Mouse (Mus musculus) embryonic facial prominence, embryonic 11.5 days (tissue): ENCODE data around the gene Mmel1. TPM values are rescaled to one million over a fixed set of nuclear protein-coding genes. Genes with fewer than 3 reads are reported as not detected.

Source experiments
- ATAC-seq: fragments of 200-750 bp; cut with Nextera tagmentation; replicated peaks from 2 replicates; pipeline ENCODE4 v1.8.0; 2017; ENCODE audit warnings: low read depth; ENCODE audit not compliant: insufficient number of reproducible peaks, low FRiP score, low TSS enrichment
- DNase-seq: peaks from one replicate; pipeline ENCODE4 v3.0.0-alpha.2; 2015; ENCODE audit warnings: low spot score
- H3K27ac ChIP-seq: fragments of 300-500 bp; sonication (generic); replicated peaks from 2 replicates; pipeline ENCODE4 v1.5.1; 2014; ENCODE audit warnings: mild to moderate bottlenecking, low read depth, low read length, control low read depth
- H3K27me3 ChIP-seq: fragments of 300-500 bp; sonication (generic); 2 replicates; pipeline ENCODE4 v1.6.1; 2014; ENCODE audit warnings: mild to moderate bottlenecking, low read length, moderate library complexity, mixed read lengths; ENCODE audit not compliant: control insufficient read depth, insufficient read depth
- H3K36me3 ChIP-seq: fragments of 300-500 bp; sonication (generic); replicated peaks from 2 replicates; pipeline ENCODE4 v1.6.1; 2014; ENCODE audit warnings: low read depth, mild to moderate bottlenecking, low read length, moderate library complexity, mixed read lengths; ENCODE audit not compliant: control insufficient read depth, insufficient read depth
- H3K4me1 ChIP-seq: fragments of 300-500 bp; sonication (generic); 2 replicates; pipeline ENCODE4 v1.6.1; 2014; ENCODE audit warnings: low read length, mixed read lengths; ENCODE audit not compliant: control insufficient read depth, insufficient read depth
- H3K4me2 ChIP-seq: fragments of 300-500 bp; sonication (generic); 2 replicates; pipeline ENCODE4 v1.6.1; 2014; ENCODE audit warnings: low read depth, mild to moderate bottlenecking, control low read depth, low read length, moderate library complexity
- H3K4me3 ChIP-seq: fragments of 300-500 bp; sonication (generic); 2 replicates; pipeline ENCODE4 v1.5.1; 2014; ENCODE audit warnings: low read depth, low read length, control low read depth
- H3K9ac ChIP-seq: fragments of 300-500 bp; sonication (generic); replicated peaks from 2 replicates; pipeline ENCODE4 v1.6.1; 2014; ENCODE audit warnings: mild to moderate bottlenecking, control low read depth, low read length
- H3K9me3 ChIP-seq: fragments of 300-500 bp; sonication (generic); replicated peaks from 2 replicates; pipeline ENCODE4 v1.6.1; 2016; ENCODE audit warnings: mild to moderate bottlenecking, low read length, inconsistent platforms, mixed read lengths; ENCODE audit not compliant: control insufficient read depth
- WGBS: fragments of 180-500 bp; shearing (Covaris S2); extraction: QIAGEN DNeasy Blood & Tissue Kit; methylation state at CpG from one replicate; pipeline ENCODE4 v1.1.7; 2014; 5-methylcytosine and 5-hydroxymethylcytosine counted together
- polyA plus RNA-seq: library from polyadenylated mRNA; unstranded; fragments of >200 nt; fragmentation: Nextera tagmentation; extraction: Ambion mirVana; gene quantifications from 2 replicates; pipeline ENCODE4 v1.2.1, GENCODE M21; 2014

Gene Mmel1
- polyA plus RNA-seq, 1 experiment from 2014 or later = 0.28 TPM

GRCm38 (mm10) chr4:154837170-154837569 lies 32.2 kb upstream of the Mmel1 start, which contains the start of gene Ttc34:
Gene Ttc34 (plus strand): TSS chr4:154837459.
- H3K9me3 ChIP-seq = no peaks in the 10 kb centered on the region
- no peak within 1 kb of the TSS for H3K27ac ChIP-seq
- WGBS = 39% methylated on average over 2 of the region's 2 CpGs
- H3K27me3 ChIP-seq = no peaks in the 10 kb centered on the region
- H3K36me3 ChIP-seq = no peaks in the 10 kb centered on the region
- H3K4me1 ChIP-seq = no peaks in the 10 kb centered on the region
- DNase-seq (peak; percentile 43), ATAC-seq (0 out of 2 replicates have a peak, but pooled peaks have one; percentile 26)
- H3K4me2 ChIP-seq = no peak within 1 kb of the TSS
- no peak within 1 kb of the TSS for H3K4me3 ChIP-seq
- H3K9ac ChIP-seq = no peak within 1 kb of the TSS

- Histone ChIP-seq H3K27me3 (no peaks in the 10 kb centered on the region), H3K4me2 (no peak overlapping the region), H3K4me3 (no peak overlapping the region), H3K9ac (no peak overlapping the region), H3K27ac (no peak overlapping the region), H3K36me3 (no peaks in the 10 kb centered on the region), H3K9me3 (no peaks in the 10 kb centered on the region), H3K4me1 (no peaks in the 10 kb centered on the region)
- DNase-seq = no peak
- no peak for ATAC-seq
- WGBS = 89% methylated on average over 13 of the region's 13 CpGs
These were observed 30.6 kb upstream of the Mmel1 start for GRCm38 (mm10) chr4:154838741-154839140.

DNA sequence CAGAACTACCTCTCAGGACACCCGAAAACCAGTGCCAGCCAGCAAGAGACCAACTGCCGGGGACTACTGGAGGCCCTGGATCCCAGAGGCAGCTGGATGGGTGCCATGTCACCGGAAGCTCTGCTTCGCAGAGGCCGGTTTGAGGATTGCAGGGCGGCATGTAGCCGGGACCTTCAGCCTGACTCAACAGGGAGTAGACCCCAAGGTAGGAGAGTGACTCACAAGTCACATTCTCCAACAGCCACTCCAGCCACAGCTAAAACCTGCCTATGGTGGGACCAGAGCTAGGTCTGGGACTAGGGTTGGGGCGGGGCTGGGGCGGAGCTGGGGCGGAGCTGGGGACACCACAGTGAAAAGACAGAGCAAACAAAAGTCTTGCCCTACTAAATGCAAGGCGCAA lies 30.0 kb upstream of the Mmel1 start:
- DNase-seq (no peak), ATAC-seq (no peak; the same call in 1 of the 2 replicates)
- Histone ChIP-seq H3K9ac (no peak overlapping the region), H3K36me3 (no peaks in the 10 kb centered on the region), H3K9me3 (no peaks in the 10 kb centered on the region), H3K27ac (no peak overlapping the region), H3K4me2 (no peak overlapping the region), H3K4me1 (no peaks in the 10 kb centered on the region), H3K27me3 (no peaks in the 10 kb centered on the region), H3K4me3 (no peak overlapping the region)
- 56% methylated on average over 11 of the region's 11 CpGs for WGBS

- H3K9me3 ChIP-seq = no peaks in the 10 kb centered on the region
- no peak overlapping the region for H3K27ac ChIP-seq
- H3K4me2 ChIP-seq = no peak overlapping the region
- WGBS = 95% methylated on average over 1 of the region's 1 CpGs
- peaks cover 22% of the 10 kb centered on the region for H3K27me3 ChIP-seq
- DNase-seq (no peak), ATAC-seq (no peak)
- no peak overlapping the region for H3K4me3 ChIP-seq
- H3K9ac ChIP-seq = no peak overlapping the region
- H3K4me1 ChIP-seq = no peaks in the 10 kb centered on the region
- H3K36me3 ChIP-seq = no peaks in the 10 kb centered on the region
These were observed 16.7 kb upstream of the Mmel1 start for GRCm38 (mm10) chr4:154852696-154853095.

DNA sequence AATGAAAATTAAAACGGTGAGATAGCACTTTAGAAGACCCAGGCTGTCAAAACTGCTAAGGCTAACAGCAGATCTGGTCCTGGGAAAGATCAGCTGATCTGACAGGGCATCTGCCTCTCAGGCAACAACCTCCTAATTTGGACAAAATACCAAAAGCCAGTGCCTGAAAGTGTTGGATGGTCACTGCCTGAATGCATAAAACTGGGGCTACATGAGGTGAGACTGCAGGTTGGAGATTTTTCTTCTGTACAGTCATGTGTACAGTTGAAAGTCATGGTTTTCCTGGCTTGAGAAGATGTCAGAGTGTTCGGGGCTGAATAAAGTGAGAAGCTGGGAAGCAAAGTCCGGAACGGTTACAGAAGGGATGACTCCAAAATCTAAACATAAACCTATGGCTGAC lies 15.5 kb upstream of the Mmel1 start:
- H3K27me3 ChIP-seq = peaks cover 22% of the 10 kb centered on the region
- ATAC-seq = no peak
- no peak overlapping the region for H3K27ac ChIP-seq
- 80% methylated on average over 4 of the region's 4 CpGs for WGBS
- H3K9ac ChIP-seq = no peak overlapping the region
- H3K36me3 ChIP-seq = no peaks in the 10 kb centered on the region
- H3K9me3 ChIP-seq = no peaks in the 10 kb centered on the region
- H3K4me2 ChIP-seq = no peak overlapping the region
- no peaks in the 10 kb centered on the region for H3K4me1 ChIP-seq
- no peak for DNase-seq
- no peak overlapping the region for H3K4me3 ChIP-seq

DNA sequence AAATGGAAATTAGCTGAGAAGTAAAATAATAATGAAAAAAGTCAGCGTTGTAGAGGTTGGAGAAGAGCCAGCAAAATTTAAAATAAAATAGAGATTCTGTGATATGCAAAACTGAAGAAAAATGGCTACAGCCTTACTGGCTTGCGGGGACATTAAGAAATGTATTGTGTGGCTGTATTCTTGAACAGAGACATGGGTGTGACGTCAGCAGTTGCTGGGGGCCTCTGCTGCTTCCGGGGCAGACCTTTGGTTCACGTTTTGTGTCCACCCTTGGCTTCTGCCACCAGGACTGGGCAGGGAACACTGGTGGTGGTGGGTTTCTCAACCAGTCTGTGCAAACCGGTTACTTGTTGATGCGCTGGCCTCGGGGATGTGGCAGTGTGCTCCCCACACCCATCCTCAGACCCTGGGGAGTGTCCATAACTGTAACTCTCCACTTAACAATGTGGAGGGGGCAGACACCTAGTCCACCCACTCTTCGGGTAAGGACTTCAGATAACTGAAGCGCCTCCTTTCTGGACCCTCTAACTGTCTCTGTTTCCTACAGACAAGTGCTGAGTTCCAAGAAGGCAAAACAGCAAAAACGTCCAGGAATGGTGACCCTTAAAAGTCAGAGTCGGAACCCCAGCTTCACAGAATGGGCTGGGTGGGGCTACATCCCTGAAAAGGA lies 14.6 kb upstream of the Mmel1 start:
- peaks cover 22% of the 10 kb centered on the region for H3K27me3 ChIP-seq
- H3K36me3 ChIP-seq = no peaks in the 10 kb centered on the region
- WGBS = 58% methylated on average over 12 of the region's 12 CpGs
- H3K9me3 ChIP-seq = no peaks in the 10 kb centered on the region
- no peak overlapping the region for H3K9ac ChIP-seq
- H3K4me1 ChIP-seq = no peaks in the 10 kb centered on the region
- H3K4me3 ChIP-seq = no peak overlapping the region
- no peak overlapping the region for H3K4me2 ChIP-seq
- DNase-seq = no peak
- H3K27ac ChIP-seq = no peak overlapping the region
- no peak for ATAC-seq

GRCm38 (mm10) chr4:154855721-154856479 lies 13.5 kb upstream of the Mmel1 start:
- H3K4me2 ChIP-seq = peak overlapping the region; percentile 95
- peaks cover 22% of the 10 kb centered on the region for H3K27me3 ChIP-seq
- H3K27ac ChIP-seq = no peak overlapping the region
- no peaks in the 10 kb centered on the region for H3K4me1 ChIP-seq
- peak; percentile 91 for DNase-seq
- no peaks in the 10 kb centered on the region for H3K9me3 ChIP-seq
- ATAC-seq = peak; percentile 90
- no peaks in the 10 kb centered on the region for H3K36me3 ChIP-seq
- H3K9ac ChIP-seq = peak overlapping the region; percentile 52
- under 1% methylated on average over 98 of the region's 110 CpGs for WGBS
- peak overlapping the region; percentile 49 for H3K4me3 ChIP-seq

- H3K4me2 ChIP-seq = peak overlapping the region; percentile 95
- 18% methylated on average over 9 of the region's 9 CpGs for WGBS
- DNase-seq (no peak), ATAC-seq (peak; percentile 16; the same call in 1 of the 2 replicates)
- no peaks in the 10 kb centered on the region for H3K9me3 ChIP-seq
- no peaks in the 10 kb centered on the region for H3K4me1 ChIP-seq
- H3K4me3 ChIP-seq = peak overlapping the region; percentile 49
- no peak overlapping the region for H3K27ac ChIP-seq
- peak overlapping the region; percentile 52 for H3K9ac ChIP-seq
- no peaks in the 10 kb centered on the region for H3K36me3 ChIP-seq
- peaks cover 22% of the 10 kb centered on the region for H3K27me3 ChIP-seq
These were observed 12.9 kb upstream of the Mmel1 start for GRCm38 (mm10) chr4:154856480-154856837.
